Mouse (Mus musculus): ENCODE measurements at regions not wholly inside any gene's neighbourhood (a gene's known extent, or its start where the extent isn't known, plus 50 kb on each side); places are given as distances from the start of the nearest gene placed in this dataset.
"Not testable (repeated sequence)": the region's sequence is repeated elsewhere in the genome, so short reads cannot be mapped to it uniquely, and the experiment has no call there.

DNA sequence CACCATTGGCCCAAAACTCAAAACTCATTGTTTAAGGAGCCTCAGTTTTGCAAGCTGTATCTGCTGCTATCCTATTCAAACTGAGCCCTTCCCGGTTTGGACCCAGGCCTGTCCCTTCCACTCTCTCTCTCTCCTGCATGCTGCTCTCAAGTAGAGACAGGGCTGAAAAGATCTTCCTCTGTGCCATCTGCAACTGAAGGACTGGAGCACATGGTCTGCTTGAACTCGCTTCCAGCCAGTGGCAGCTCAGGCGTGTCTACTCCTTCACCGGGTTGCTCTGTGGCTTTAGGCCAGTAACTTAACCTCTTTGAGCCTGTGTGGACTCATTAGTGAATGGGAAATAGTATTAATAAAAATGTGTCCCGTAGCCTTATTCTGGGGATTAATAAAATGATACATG is 170.4 kb upstream of the Camk1g start:
- no peak for DNase-seq (ENCODE audit: low spot score in 2 of 2)

DNA sequence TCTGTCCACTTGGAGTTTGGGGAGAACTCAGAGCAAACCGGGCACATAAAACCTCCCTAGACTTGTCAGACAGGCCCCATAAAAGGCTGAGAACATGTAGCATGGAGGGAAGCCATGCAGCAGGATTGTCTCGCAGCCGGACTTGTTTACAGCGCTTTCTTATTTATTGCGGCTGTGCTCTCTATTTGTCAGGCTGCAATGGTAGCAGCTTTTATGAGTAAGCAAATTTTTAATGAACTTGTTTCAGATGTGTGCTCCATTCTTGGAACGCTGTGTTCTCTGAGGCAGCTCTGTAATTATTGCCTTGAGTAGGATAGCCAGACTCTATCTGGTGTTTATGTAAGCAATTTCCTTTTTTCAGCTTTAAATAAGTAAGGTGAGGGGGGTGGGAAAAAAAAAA is 169.2 kb upstream of the Camk1g start:
- no peak for DNase-seq (ENCODE audit: low spot score in 2 of 2)

DNA sequence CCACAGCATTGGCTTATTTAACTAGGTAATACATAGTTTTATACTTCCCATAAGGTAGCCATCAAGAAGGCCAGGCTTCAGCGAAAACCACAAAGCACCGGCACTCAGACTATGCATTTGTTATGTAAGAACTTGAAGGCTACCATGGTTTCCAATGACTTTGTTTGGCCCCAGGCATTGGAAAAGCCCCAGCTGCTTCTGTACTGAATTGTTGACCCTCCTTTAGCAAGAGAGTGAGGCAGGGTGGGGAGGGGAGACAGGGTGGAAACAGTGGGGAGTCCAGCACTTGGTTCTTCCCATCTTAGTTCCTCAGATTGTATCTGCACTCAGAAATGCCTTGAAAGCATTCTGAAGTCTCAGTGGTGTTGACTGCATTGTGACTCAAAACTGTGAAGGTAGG is 168.3 kb upstream of the Camk1g start:
- DNase-seq (ENCODE audit: low spot score in 2 of 2): no peak

DNA sequence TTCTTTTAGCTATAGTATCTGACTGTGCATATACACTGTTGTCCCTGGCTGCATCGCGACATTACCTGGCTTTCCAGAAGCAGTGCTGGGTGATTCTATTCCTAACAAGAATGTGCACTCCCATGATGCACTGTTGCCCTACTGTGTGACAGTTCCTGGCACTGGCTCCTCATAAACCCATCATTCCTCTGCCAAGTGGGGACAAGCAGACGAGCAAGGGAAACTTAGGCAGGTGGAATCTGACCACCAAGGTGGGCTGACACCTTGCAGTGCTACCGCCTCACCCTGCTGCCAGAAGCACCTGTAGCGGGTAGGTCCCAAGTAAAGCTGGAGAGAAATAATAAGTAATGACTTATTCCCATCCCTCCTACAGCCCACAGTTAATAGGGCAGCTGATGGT is 167.5 kb upstream of the Camk1g start:
- DNase-seq (ENCODE audit: low spot score in 2 of 2): no peak

DNA sequence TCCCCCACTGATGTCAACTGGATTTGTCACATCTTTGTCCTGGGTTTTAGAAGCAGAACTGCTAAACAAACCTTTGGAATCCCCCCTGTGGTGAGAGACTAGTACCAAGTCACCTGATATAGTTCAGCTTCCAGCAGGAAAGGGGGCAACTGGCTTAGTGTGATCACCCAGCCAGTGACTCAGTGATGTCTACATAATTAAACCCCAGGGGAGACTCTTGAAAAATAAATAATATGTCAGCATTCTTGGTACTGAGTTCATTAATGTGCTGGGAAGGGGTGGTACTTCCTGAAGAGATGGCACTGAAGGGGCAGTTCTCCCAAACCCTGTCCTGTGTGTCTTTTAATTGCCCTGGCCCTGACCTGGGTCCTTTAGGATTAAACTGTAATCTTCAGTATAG is 166.5 kb upstream of the Camk1g start:
- no peak for DNase-seq (ENCODE audit: low spot score in 2 of 2)

GRCm38 (mm10) chr1:193534449-193534848 is 164.4 kb upstream of the Camk1g start:
- DNase-seq (ENCODE audit: low spot score in 2 of 2): no peak

GRCm38 (mm10) chr1:193526501-193526900 is 156.4 kb upstream of the Camk1g start:
- DNase-seq (ENCODE audit: low spot score in 2 of 2): no peak

DNA sequence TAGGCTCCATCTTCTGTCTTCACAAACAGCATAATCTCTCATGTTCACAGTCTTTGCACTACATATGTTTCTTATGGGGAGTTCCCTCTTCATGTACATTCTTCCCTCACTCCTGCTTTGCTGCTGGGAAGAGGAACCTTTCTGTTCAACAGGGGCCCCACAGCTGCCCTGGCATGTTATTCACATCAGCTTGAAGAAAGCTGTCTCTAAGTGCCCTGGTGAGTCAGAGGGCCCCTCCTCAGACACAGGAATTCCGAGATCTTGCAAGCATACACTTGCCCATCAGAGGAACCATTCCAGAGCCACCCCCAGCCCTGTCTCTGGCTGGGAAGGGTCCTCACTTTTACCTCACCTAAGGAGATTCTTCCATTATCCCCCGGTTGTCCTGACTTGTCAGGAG is 151.9 kb upstream of the Camk1g start:
- no peak for DNase-seq (ENCODE audit: low spot score in 2 of 2)

DNA sequence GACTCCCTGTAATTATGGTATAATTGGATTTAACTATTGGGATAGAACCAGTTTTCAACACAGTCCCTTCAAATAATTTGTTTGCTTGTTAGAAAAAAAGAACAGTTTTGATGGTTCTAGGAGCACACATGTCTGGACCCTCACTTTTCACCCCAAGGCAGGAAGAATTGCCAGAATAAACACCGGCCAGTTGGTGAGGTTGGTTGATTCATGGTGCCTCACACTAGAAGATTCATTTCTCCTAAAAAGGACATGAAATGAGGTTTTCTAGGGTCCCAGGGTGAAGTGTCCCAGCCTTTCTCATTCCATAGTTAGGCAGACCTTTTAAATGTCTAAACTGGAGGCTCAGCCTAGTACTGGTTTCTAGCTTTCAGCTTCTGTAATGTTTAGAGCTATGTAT is 148.7 kb upstream of the Camk1g start:
- DNase-seq (ENCODE audit: low spot score in 2 of 2): no peak

- DNase-seq (ENCODE audit: low spot score in 2 of 2): no peak
These were observed 147.9 kb upstream of the Camk1g start for GRCm38 (mm10) chr1:193517968-193518367.

GRCm38 (mm10) chr1:193517293-193517692 is 147.2 kb upstream of the Camk1g start:
- DNase-seq (ENCODE audit: low spot score in 2 of 2): no peak

DNA sequence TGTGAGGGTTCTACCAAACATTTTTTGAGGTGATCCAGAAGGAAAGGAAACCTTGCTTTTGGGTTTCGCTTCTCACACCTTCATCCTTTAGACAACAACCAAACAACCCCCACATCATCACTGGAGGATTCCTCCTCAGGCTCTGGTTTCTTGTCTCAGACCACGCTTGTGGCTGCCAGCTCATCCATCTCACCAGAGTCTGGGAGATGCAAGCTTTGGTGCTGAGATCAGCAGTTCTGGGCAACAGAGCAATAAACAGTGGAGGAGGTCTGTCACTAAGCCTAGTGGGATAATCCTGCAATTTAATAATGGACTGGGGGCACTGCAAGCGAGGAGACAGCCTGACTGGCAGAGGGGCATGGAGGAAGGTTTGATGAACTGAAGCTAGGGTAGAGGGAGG is 146.3 kb upstream of the Camk1g start:
- no peak for DNase-seq (ENCODE audit: low spot score in 2 of 2)

GRCm38 (mm10) chr1:193513929-193514710 is 144.0 kb upstream of the Camk1g start:
- DNase-seq (ENCODE audit: low spot score in 2 of 2): no peak

DNA sequence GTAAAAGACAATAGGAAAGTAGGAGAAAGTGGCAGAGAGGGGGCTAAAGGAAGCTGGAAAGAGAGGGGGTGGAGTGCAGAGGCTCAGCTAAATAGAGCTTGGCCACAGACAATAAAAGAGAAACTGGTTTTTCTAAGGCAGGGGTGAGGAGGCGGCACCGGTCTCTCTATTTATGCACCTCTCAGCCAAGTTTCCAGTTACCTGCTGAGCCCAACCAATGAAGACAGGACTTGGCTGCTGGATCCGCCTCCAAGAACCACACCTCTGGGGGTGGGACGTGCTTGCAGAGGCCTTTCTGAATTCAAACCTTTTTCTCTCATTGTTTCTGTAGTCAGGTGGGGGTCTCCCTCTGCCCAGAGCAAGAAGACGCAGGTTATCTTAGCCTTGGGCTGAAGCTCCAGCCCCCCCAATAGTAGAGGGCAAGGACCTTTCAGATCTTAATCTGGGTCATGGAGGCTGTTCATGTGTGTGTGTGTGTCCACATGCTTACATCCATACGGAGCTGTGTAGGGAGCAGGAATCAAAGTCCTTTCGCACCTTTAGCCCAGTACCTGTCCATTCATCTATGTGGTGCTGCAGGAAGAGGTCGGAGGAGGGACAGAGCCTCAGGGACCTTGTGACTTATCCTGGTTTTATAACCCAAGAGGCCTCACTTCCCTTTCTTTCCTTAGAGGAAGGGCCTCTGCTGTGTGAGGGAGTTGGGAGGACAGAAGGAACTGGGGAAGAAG is 140.1 kb upstream of the Camk1g start:
- DNase-seq (ENCODE audit: low spot score in 2 of 2): no peak

- no peak for DNase-seq (ENCODE audit: low spot score in 2 of 2)
These were observed 138.2 kb upstream of the Camk1g start for GRCm38 (mm10) chr1:193508271-193508670.

DNA sequence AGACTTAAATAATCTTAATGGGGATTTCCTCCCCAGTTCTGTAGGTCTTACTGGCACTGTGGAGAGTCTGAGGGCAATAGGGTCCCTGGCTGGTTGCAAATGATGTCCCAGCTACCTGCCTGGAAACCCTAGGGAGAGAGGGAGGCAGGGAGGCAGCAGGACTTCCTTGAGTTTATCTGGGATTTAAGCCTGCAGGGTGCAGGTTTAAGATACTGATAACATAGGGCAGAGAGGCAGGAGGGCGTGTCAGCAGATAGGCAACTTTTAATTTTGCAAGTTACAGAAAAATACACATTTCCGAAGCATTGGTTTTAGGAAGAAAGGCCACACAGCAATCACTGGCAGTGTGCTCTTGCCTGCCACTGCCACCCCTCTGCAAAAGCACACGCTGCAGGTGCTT is 136.9 kb upstream of the Camk1g start:
- DNase-seq (ENCODE audit: low spot score in 2 of 2): no peak

DNA sequence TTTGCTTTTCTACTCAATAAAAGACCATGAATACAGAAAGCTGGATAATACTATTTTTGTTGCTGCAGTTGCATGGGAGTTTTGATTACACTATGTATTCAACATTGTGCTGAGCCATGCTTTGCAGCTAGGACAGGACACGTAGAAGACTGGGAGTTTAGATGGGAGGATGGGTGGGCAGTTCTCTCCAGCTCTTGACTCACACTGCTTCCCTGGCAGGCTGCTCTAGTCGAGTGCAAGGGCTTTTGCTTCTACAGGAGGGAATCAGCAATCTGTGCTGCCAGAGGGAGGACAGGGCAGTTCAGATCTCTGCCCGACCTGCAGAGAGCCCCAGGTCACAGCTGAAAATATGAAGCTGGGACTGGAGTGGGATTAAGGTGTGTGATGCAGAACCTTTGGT is 135.3 kb upstream of the Camk1g start:
- DNase-seq (ENCODE audit: low spot score in 2 of 2): no peak

GRCm38 (mm10) chr1:193504611-193505010 is 134.5 kb upstream of the Camk1g start:
- DNase-seq (ENCODE audit: low spot score in 2 of 2): no peak

DNA sequence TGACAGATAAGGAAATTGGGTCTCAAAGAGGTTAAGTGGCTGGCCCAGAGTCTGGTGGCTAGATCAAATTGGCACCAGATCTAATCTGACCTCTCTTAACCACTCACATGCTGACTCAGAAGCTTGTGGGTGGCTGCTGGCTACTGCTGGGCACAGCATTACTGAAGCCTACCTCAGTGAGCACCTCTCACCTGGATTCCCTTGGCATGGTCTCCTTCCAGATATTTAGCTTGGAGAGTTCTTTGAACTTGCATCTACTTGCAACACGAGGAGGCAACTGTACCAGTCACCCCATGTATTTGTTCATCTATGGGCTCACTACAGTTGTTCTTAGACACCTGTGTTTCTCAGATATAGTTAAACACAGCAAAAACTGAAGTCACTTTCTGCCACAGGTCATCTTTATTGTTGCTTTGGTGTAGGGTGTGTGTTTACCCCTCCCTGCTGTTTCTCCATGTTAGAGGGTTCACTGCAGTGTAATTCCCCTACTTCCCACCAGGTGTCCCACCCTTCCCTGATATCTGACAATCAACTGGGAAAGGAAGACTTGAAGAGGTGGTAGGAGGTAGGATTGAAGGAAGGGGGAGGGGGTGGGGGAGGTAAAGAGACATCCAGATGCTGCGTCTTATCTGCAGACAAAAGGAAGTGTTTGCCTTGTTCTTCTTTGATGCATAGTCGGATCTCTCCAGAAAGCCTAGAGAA is 133.7 kb upstream of the Camk1g start:
- DNase-seq (ENCODE audit: low spot score in 2 of 2): no peak

DNA sequence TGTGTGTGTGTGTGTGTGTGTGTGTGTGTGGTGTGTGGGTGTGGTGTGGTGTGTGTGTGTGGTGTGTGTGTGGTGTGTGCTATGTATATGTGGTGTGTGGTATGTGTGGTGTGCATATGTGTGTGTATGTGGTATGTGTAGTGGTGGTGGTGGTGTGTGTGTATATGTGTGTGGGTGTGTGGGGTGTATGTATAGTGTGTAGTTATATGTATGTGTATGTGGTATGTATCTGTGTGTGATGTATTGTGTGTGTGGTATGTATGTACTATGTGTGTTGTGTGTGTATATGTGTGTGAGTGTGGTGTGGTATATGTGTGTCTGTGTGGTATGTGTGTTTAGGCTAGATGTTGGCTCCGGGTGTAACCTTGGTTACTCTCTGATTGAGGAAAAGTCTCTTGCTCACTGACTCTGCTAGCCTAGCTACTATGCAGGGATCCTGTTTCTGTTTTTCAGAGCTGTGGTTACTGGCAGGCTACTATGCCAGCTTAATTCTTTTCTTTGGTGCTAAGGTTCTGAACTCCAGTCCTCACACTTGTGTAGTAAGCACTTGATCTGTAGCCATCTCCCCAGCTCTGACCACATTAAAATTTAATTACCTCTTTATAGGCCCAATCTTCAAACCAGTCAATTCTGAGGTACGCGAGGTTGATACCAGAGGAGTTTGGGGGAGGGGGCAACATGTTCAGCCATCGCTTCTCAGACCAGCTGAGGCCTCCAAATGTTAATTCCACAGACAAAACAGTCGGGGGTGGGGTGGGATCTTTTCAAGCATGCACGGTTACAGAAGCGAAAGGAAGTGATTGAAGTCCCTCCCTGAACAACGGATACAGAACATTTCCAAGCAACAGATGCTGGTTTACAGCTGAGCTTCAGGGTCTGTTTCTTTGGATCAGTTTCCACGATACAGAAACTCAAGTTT is 126.4 kb upstream of the Camk1g start:
- no peak for DNase-seq (ENCODE audit: low spot score in 2 of 2)

GRCm38 (mm10) chr1:193488039-193488438 is 117.9 kb upstream of the Camk1g start:
- no peak for DNase-seq (ENCODE audit: low spot score in 2 of 2)

- not testable (repeated sequence) for DNase-seq (ENCODE audit: low spot score in 2 of 2)
These were observed 116.6 kb upstream of the Camk1g start for GRCm38 (mm10) chr1:193486668-193487067.
